Mouse (Mus musculus): ENCODE measurements around the gene Napepld. TPM values are rescaled to one million over a fixed set of nuclear protein-coding genes. Genes with fewer than 3 reads are reported as not detected.
"Not testable (repeated sequence)": the region's sequence is repeated elsewhere in the genome, so short reads cannot be mapped to it uniquely, and the experiment has no call there.

Gene Napepld
- polyA plus RNA-seq, 1 experiment from 2014 or later: 3.9 TPM

DNA sequence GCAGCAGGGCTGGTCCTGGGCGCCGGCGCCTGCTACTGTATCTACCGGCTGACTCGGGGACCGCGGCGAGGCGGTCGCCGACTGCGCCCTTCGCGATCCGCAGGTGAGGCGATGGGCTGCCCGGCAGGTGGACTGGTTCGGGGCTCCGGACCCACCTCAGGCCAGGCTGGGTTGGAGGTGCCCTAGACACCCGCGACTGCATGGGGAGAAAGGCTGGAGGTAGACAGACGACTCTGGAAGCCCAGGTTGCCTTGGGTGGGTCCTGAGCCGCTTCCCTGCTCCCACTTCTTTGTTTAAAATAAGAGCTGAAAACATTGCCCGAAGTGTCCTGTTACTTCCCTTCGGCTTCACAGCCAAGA, 55.1 kb downstream of the Napepld start:
- Histone ChIP-seq H3K27ac (replicated peaks; ENCODE audit: low read depth, low read length) (peak overlapping the region; percentile 89), H3K36me3 (ENCODE audit: control insufficient read depth, insufficient read depth, low read length) (peaks cover 32% of the 10 kb centered on the region), H3K4me3 (replicated peaks; ENCODE audit: low read depth, low read length) (peak overlapping the region; percentile 86), H3K4me2 (ENCODE audit: low read length) (peak overlapping the region; percentile 89), H3K27me3 (ENCODE audit: control insufficient read depth, insufficient read depth, low read length) (no peaks in the 10 kb centered on the region), H3K4me1 (ENCODE audit: control insufficient read depth, insufficient read depth, low read length) (peaks cover 5% of the 10 kb centered on the region), H3K9ac (replicated peaks; ENCODE audit: low read length) (peak overlapping the region; percentile 92), H3K9me3 (ENCODE audit: control insufficient read depth, low read length) (no peaks in the 10 kb centered on the region)
- DNase-seq (no peak), ATAC-seq (ENCODE audit: low FRiP score, low TSS enrichment) (peak; percentile 22; the same call in 1 of the 2 replicates)
- 0% methylated on average over 25 of the region's 25 CpGs for WGBS

DNA sequence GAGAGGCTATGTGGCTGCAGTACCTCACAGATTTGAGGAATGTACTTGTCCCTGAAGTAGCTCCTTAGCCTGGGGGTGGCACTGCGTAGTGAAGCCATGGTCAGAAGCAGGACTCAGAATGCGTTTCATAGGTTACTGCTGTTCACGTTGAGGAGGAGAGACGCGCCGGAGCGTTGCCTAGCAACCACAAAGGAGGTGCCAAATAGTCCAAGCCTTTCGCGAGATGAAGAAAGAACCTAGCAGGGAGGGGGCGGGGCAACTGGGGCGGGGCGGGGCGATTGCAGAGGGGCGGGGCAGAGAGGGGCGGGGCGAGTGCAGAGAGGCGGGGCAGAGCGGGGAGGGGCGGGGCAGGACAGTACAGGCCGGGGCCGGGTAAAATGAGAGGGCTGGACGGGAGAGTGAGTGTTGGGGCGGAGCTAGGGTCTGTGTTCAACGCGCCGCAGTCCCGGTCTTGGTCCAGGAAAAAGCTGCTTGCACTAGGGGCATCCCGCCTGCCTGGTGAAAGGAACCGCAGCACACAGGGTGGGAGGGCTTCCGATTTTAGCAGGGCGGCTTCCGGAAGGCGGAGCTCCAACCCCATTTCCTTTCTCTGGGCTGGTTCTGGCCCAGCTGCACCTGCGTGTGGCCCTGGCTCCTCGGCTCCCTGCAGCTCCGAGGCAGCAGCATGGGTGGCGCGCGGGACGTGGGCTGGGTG, 55.6 kb downstream of the Napepld start, which contains the start of the genes Fbxl13 and Armc10:
Gene Fbxl13 (minus strand): TSS at position 196 of the 694 bp plus-strand sequence.
Gene Armc10 (plus strand): TSS at position 375 of the 694 bp plus-strand sequence.
- peaks cover 27% of the 10 kb centered on the region for H3K36me3 ChIP-seq (ENCODE audit: control insufficient read depth, insufficient read depth, low read length)
- H3K27me3 ChIP-seq (ENCODE audit: control insufficient read depth, insufficient read depth, low read length): no peaks in the 10 kb centered on the region
- peak within 1 kb of the TSS; percentile 86 for H3K4me3 ChIP-seq (replicated peaks; ENCODE audit: low read depth, low read length)
- H3K4me1 ChIP-seq (ENCODE audit: control insufficient read depth, insufficient read depth, low read length): peaks cover 5% of the 10 kb centered on the region
- ATAC-seq (ENCODE audit: low FRiP score, low TSS enrichment): peak; percentile 95
- H3K4me2 ChIP-seq (ENCODE audit: low read length): peak within 1 kb of the TSS; percentile 89
- 2% methylated on average over 38 of the region's 40 CpGs for WGBS
- peak within 1 kb of the TSS; percentile 92 for H3K9ac ChIP-seq (replicated peaks; ENCODE audit: low read length)
- peak; percentile 94 for DNase-seq
- H3K27ac ChIP-seq (replicated peaks; ENCODE audit: low read depth, low read length): peak within 1 kb of the TSS; percentile 89
- H3K9me3 ChIP-seq (ENCODE audit: control insufficient read depth, low read length): no peaks in the 10 kb centered on the region

DNA sequence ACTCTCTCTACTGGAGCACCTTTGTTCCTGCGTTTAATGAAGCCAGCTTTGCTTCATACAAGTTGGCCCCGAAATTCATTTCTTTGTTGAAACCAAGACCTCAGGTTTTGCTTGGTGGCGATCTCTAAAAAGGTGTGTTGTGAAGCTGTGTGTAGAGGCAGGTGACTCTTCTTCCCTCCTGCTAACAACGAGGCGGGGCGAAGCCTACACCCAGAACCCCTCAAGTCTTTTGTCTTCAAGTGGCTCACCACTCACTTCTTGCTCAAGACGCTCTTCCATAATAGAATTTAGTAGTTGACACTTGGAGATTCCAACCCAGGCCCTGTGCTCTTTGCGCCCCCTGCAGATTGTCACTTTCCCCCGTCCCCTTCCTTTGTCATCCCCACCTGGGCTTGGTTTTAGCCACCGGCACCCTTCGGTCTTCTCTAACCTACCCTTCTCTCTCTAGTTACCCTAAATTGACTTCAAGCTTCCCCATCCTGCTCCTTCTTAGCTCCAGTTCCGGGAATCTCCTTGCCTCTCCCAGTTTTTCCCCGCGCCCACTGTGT, 56.2 kb downstream of the Napepld start:
- Histone ChIP-seq H3K4me2 (ENCODE audit: low read length) (peak overlapping the region; percentile 89), H3K9me3 (ENCODE audit: control insufficient read depth, low read length) (no peaks in the 10 kb centered on the region), H3K27me3 (ENCODE audit: control insufficient read depth, insufficient read depth, low read length) (no peaks in the 10 kb centered on the region), H3K4me1 (ENCODE audit: control insufficient read depth, insufficient read depth, low read length) (peaks cover 5% of the 10 kb centered on the region), H3K36me3 (ENCODE audit: control insufficient read depth, insufficient read depth, low read length) (peaks cover 21% of the 10 kb centered on the region), H3K4me3 (replicated peaks; ENCODE audit: low read depth, low read length) (peak overlapping the region; percentile 86), H3K27ac (replicated peaks; ENCODE audit: low read depth, low read length) (peak overlapping the region; percentile 89), H3K9ac (replicated peaks; ENCODE audit: low read length) (peak overlapping the region; percentile 42)
- DNase-seq (no peak), ATAC-seq (ENCODE audit: low FRiP score, low TSS enrichment) (peak; percentile 3)
- WGBS: 9% methylated on average over 14 of the region's 14 CpGs

DNA sequence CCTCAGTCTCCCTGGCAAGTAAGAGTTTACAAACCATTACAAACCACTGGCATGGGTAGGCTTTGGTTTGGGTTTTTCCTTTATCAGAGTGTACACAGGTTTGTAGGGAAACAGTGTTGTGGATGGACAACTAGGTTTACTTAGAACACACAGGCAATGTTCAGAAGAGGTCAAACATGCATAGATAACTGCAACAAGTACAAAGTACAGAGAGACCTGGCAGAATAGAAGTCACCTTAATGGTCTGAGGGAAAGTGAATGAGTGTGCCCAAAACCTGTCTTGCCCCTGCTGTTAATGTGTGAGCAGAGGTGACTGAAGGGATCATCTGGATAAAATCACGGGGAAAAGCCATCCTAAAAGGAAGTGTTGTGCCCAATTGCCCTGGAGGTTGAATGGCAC, 57.6 kb downstream of the Napepld start:
- WGBS: 60% methylated on average over 1 of the region's 1 CpGs
- DNase-seq: no peak

DNA sequence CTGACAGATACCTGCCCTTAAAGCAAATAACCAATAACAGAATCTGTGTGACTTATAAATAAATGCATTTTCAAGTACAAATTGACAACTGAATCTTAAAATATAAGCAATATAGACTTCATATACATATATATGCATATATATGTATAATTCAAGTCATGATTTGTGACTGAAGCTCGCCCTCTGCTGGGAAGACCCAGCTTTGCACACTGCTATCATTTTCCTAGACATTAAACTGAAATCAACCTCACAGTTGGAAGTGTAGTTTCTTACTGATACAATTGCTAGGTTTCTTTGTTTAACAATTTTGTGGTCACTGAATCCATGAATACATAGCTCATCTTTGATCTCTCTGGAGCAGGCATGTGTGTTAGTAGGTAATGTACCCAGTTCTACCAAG, 60.2 kb downstream of the Napepld start:
- Histone ChIP-seq H3K27me3 (ENCODE audit: control insufficient read depth, insufficient read depth, low read length) (no peaks in the 10 kb centered on the region), H3K9ac (replicated peaks; ENCODE audit: low read length) (no peak overlapping the region), H3K4me1 (ENCODE audit: control insufficient read depth, insufficient read depth, low read length) (no peaks in the 10 kb centered on the region; the same call in 1 of the 2 replicates), H3K4me2 (ENCODE audit: low read length) (no peak overlapping the region), H3K9me3 (ENCODE audit: control insufficient read depth, low read length) (no peaks in the 10 kb centered on the region), H3K27ac (replicated peaks; ENCODE audit: low read depth, low read length) (no peak overlapping the region), H3K36me3 (ENCODE audit: control insufficient read depth, insufficient read depth, low read length) (no peaks in the 10 kb centered on the region), H3K4me3 (replicated peaks; ENCODE audit: low read depth, low read length) (no peak overlapping the region)
- DNase-seq: peak; percentile 81
- no peak for ATAC-seq (ENCODE audit: low FRiP score, low TSS enrichment)
- 0% methylated on average over 1 of the region's 1 CpGs for WGBS

More for the DNA sequence above, 57.6 kb downstream of the Napepld start:
- no peaks in the 10 kb centered on the region for H3K27me3 ChIP-seq (ENCODE audit: control insufficient read depth, insufficient read depth, low read length)
- no peak overlapping the region for H3K4me3 ChIP-seq (replicated peaks; ENCODE audit: low read depth, low read length)
- no peaks in the 10 kb centered on the region for H3K9me3 ChIP-seq (ENCODE audit: control insufficient read depth, low read length)
- no peak overlapping the region for H3K9ac ChIP-seq (replicated peaks; ENCODE audit: low read length)
- no peak overlapping the region for H3K4me2 ChIP-seq (ENCODE audit: low read length)
- no peak for ATAC-seq (ENCODE audit: low FRiP score, low TSS enrichment)
- H3K27ac ChIP-seq (replicated peaks; ENCODE audit: low read depth, low read length): no peak overlapping the region
- H3K4me1 ChIP-seq (ENCODE audit: control insufficient read depth, insufficient read depth, low read length): peaks cover 5% of the 10 kb centered on the region
- H3K36me3 ChIP-seq (ENCODE audit: control insufficient read depth, insufficient read depth, low read length): peaks cover 7% of the 10 kb centered on the region

DNA sequence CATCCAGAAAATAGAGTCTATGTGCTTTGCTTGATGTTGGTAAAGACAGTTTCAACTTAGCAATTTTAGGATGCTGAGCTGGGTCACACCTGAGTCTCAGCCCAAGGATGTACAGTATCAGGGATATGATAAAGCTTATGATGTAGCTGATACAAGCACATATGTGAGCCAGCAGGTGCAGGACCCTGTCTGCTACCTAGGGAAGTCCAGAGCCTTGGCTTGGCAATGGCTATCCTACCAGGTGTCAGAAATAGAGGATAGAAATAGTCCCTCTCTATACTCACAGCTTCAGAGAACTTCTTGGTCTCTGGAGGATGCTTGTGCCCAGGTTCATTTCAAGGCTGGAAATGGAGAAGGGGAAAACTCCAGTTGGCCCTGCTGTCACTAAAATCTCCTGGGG, 75.3 kb downstream of the Napepld start:
- no peaks in the 10 kb centered on the region for H3K36me3 ChIP-seq (ENCODE audit: control insufficient read depth, insufficient read depth, low read length)
- ATAC-seq (ENCODE audit: low FRiP score, low TSS enrichment): no peak

DNA sequence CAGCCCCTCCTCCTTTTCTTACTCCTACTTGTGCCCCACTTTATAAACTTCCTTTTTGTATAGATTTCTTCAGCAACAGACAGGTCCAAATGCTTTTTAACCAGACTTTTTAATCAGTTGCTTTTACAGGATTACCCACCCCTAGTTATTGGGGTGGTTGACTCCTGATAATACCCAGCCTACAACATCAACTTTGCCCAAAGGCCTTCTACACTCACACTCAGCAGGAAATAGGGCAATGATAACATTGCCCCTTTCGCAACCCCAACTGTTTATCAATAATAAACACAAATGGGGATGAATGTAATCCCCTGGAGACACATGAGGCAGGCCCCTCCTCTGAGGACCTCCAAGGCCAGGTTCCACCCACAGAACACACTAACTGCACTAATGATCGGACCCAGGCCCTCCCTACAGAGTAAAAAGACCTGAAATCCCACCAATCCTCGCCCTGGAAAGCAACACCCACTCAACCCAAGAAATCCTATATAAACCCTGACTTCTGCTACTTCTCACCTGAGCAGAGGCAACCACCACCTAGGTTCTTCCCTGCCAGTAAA, 84.7 kb downstream of the Napepld start:
- no peak overlapping the region for H3K4me3 ChIP-seq (replicated peaks; ENCODE audit: low read depth, low read length)
- no peaks in the 10 kb centered on the region for H3K36me3 ChIP-seq (ENCODE audit: control insufficient read depth, insufficient read depth, low read length)
- H3K4me1 ChIP-seq (ENCODE audit: control insufficient read depth, insufficient read depth, low read length): no peaks in the 10 kb centered on the region
- DNase-seq: no peak
- no peak overlapping the region for H3K9ac ChIP-seq (replicated peaks; ENCODE audit: low read length)
- no peak overlapping the region for H3K27ac ChIP-seq (replicated peaks; ENCODE audit: low read depth, low read length)
- no peak overlapping the region for H3K4me2 ChIP-seq (ENCODE audit: low read length)
- 80% methylated on average over 3 of the region's 3 CpGs for WGBS
- H3K27me3 ChIP-seq (ENCODE audit: control insufficient read depth, insufficient read depth, low read length): no peaks in the 10 kb centered on the region
- H3K9me3 ChIP-seq (ENCODE audit: control insufficient read depth, low read length): no peaks in the 10 kb centered on the region
- ATAC-seq (ENCODE audit: low FRiP score, low TSS enrichment): no peak

More for the DNA sequence above, 75.3 kb downstream of the Napepld start:
- H3K4me2 ChIP-seq (ENCODE audit: low read length): no peak overlapping the region
- H3K9me3 ChIP-seq (ENCODE audit: control insufficient read depth, low read length): no peaks in the 10 kb centered on the region
- no peaks in the 10 kb centered on the region for H3K4me1 ChIP-seq (ENCODE audit: control insufficient read depth, insufficient read depth, low read length)
- no peak for DNase-seq
- H3K9ac ChIP-seq (replicated peaks; ENCODE audit: low read length): no peak overlapping the region
- H3K4me3 ChIP-seq (replicated peaks; ENCODE audit: low read depth, low read length): no peak overlapping the region
- no peaks in the 10 kb centered on the region for H3K27me3 ChIP-seq (ENCODE audit: control insufficient read depth, insufficient read depth, low read length)
- H3K27ac ChIP-seq (replicated peaks; ENCODE audit: low read depth, low read length): no peak overlapping the region

DNA sequence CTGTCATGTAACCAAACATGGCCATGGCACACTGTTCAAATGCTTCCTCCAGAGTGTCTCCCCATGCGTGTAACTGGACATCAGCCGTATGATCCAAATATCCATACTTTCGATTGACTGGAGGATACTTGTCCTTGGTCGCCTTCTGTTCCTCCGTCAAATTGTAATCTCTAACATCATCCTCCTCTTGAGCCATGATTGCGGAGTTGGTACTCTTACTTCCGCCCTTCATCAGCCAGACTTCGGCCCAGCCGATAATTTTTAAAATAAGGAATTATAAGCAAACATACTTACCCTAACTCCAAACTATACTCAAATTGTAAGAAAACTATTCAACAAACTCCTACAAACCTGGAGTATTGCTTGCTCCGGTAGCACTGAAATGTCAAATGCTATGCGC, 86.9 kb downstream of the Napepld start:
- H3K4me1 ChIP-seq (ENCODE audit: control insufficient read depth, insufficient read depth, low read length); H3K36me3 ChIP-seq (ENCODE audit: control insufficient read depth, insufficient read depth, low read length); H3K9ac ChIP-seq (replicated peaks; ENCODE audit: low read length); ATAC-seq (ENCODE audit: low FRiP score, low TSS enrichment); H3K27me3 ChIP-seq (ENCODE audit: control insufficient read depth, insufficient read depth, low read length); H3K27ac ChIP-seq (replicated peaks; ENCODE audit: low read depth, low read length); H3K4me2 ChIP-seq (ENCODE audit: low read length); H3K9me3 ChIP-seq (ENCODE audit: control insufficient read depth, low read length); H3K4me3 ChIP-seq (replicated peaks; ENCODE audit: low read depth, low read length); DNase-seq: not testable (repeated sequence)
- WGBS: 97% methylated on average over 11 of the region's 11 CpGs

Data from midbrain, embryonic 14.5 days (tissue).